Mouse (Mus musculus) ES-Bruce4 (cell line): ENCODE results near the gene Ylpm1. TPM values are rescaled to one million over a fixed set of nuclear protein-coding genes. Genes with fewer than 3 reads are reported as not detected.

Source experiments
- H3K27ac ChIP-seq: 2 replicates; pipeline ENCODE4 v1.5.1; 2012; ENCODE audit warnings: low read length, inconsistent platforms; ENCODE audit not compliant: insufficient read depth
- H3K27me3 ChIP-seq: 2 replicates; pipeline ENCODE4 v1.6.1; 2012; ENCODE audit warnings: mild to moderate bottlenecking, low read length, inconsistent platforms; ENCODE audit not compliant: control insufficient read depth, poor library complexity, insufficient read depth, severe bottlenecking
- H3K36me3 ChIP-seq: 2 replicates; pipeline ENCODE4 v1.6.1; 2012; ENCODE audit warnings: inconsistent platforms, mild to moderate bottlenecking, low read length, moderate library complexity; ENCODE audit not compliant: control insufficient read depth, poor library complexity, insufficient read depth, severe bottlenecking
- H3K4me1 ChIP-seq: one replicate; pipeline ENCODE4 v1.8.1; 2011; ENCODE audit warnings: low read length; ENCODE audit not compliant: control insufficient read depth, insufficient read depth
- H3K4me3 ChIP-seq: 2 replicates; pipeline ENCODE4 v1.5.1; 2011; ENCODE audit warnings: low read depth, mild to moderate bottlenecking, low read length
- H3K9ac ChIP-seq: 2 replicates; pipeline ENCODE4 v1.6.1; 2012; ENCODE audit warnings: low read depth, mild to moderate bottlenecking, inconsistent platforms; ENCODE audit not compliant: poor library complexity, severe bottlenecking
- H3K9me3 ChIP-seq: replicated peaks from 2 replicates; pipeline ENCODE4 v1.6.1; 2012; ENCODE audit warnings: mild to moderate bottlenecking, low read length, inconsistent platforms; ENCODE audit not compliant: control insufficient read depth, poor library complexity, insufficient read depth, severe bottlenecking
- CTCF ChIP-seq: IDR thresholded peaks from one replicate; pipeline ENCODE4 v1.8.1; 2011; ENCODE audit warnings: low read depth, low read length
- EP300 ChIP-seq: IDR thresholded peaks from 2 replicates; pipeline ENCODE4 v1.6.1; 2011; ENCODE audit warnings: low read depth, low read length; ENCODE audit not compliant: insufficient read depth
- POLR2A ChIP-seq: IDR thresholded peaks from one replicate; pipeline ENCODE4 v1.8.1; 2011; ENCODE audit warnings: low read length; ENCODE audit not compliant: insufficient read depth
- polyA plus RNA-seq: library from polyadenylated mRNA; stranded (reverse); fragments of >200 nt; gene quantifications from 2 replicates; pipeline ENCODE4 v1.2.4, GENCODE M21; 2011; ENCODE audit warnings: low read depth; ENCODE audit not compliant: missing spikeins, insufficient read depth, insufficient read length

Ylpm1 gene
- polyA plus RNA-seq, 1 experiment = 105 TPM

GRCm38 (mm10) chr12:85095146-85095545 is 99.0 kb downstream of the Ylpm1 start:
- no peaks in the 10 kb centered on the region for H3K27me3 ChIP-seq
- H3K9ac ChIP-seq = no peak overlapping the region
- H3K27ac ChIP-seq = no peak overlapping the region
- no peaks in the 10 kb centered on the region for H3K4me1 ChIP-seq
- TF ChIP-seq CTCF (no peak), EP300 (no peak), POLR2A (no peak)
- no peaks in the 10 kb centered on the region for H3K36me3 ChIP-seq
- no peak overlapping the region for H3K4me3 ChIP-seq
- no peaks in the 10 kb centered on the region for H3K9me3 ChIP-seq

GRCm38 (mm10) chr12:85095859-85096258 is 99.7 kb downstream of the Ylpm1 start:
- H3K27ac ChIP-seq = no peak overlapping the region
- TF ChIP-seq EP300 (no peak), CTCF (no peak), POLR2A (no peak)
- H3K4me3 ChIP-seq = no peak overlapping the region
- no peaks in the 10 kb centered on the region for H3K9me3 ChIP-seq
- no peak overlapping the region for H3K9ac ChIP-seq
- H3K4me1 ChIP-seq = no peaks in the 10 kb centered on the region
- no peaks in the 10 kb centered on the region for H3K36me3 ChIP-seq
- no peaks in the 10 kb centered on the region for H3K27me3 ChIP-seq

- no peak for TF ChIP-seq CTCF
- TF ChIP-seq POLR2A = no peak
- no peak for TF ChIP-seq EP300
- no peaks in the 10 kb centered on the region for H3K27me3 ChIP-seq
- no peak overlapping the region for H3K4me3 ChIP-seq
- H3K9me3 ChIP-seq = no peaks in the 10 kb centered on the region
- no peak overlapping the region for H3K9ac ChIP-seq
- H3K4me1 ChIP-seq = peaks cover 2% of the 10 kb centered on the region
- no peak overlapping the region for H3K27ac ChIP-seq
- H3K36me3 ChIP-seq = no peaks in the 10 kb centered on the region
Measured at GRCm38 (mm10) chr12:85101001-85101400, 104.9 kb downstream of the Ylpm1 start.

DNA sequence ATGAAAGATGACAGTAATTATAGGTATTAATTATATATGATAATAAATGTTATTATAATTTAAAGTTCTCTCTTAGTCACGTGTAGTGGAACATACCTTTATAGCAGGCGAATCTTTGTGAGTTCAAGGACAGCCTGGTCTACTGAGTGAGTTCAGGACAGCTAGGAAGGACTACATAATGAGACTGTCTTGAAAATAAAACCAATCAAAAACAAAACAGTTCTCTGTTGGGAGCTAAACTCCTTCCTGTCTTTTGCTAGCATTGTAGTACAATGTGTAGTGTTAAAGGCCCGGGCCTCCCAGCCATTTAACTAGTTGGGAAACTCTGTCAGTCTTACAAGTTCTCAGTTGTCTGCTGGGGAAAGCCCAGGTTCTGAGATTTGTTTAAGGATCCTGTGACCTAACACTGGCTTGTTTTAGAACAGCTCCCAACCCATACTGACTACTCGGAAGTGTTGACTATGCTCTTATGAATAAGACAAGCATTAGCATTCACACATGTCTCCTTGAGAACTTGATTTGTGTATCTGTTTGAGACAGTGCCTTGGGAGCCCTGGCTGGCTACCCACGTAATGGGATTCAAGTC is 105.5 kb downstream of the Ylpm1 start:
- Histone ChIP-seq H3K4me3 (no peak overlapping the region), H3K36me3 (no peaks in the 10 kb centered on the region), H3K9me3 (no peaks in the 10 kb centered on the region), H3K27me3 (no peaks in the 10 kb centered on the region), H3K9ac (no peak overlapping the region), H3K4me1 (peaks cover 2% of the 10 kb centered on the region), H3K27ac (no peak overlapping the region)
- no peak for TF ChIP-seq CTCF
- no peak for TF ChIP-seq POLR2A
- no peak for TF ChIP-seq EP300

DNA sequence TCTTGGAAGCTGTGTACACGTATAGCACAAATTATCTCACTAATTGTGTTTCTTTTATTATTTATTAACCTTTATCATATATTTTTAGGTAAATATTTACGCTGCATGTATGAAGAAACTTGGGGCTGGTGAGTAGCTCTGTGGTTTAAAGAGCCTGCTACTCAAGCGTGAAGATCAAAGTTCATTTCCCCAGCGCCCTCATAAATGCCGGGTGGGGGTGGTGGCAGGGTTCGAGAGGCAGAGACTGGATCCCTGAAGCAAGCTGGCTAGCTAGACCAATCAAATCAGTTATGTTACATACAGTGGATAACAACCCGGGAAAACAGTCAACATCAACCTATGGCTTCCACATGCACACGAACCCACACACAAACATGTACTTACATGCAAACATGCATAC is 107.0 kb downstream of the Ylpm1 start:
- H3K27ac ChIP-seq = no peak overlapping the region
- no peak overlapping the region for H3K9ac ChIP-seq
- no peaks in the 10 kb centered on the region for H3K27me3 ChIP-seq
- no peaks in the 10 kb centered on the region for H3K36me3 ChIP-seq
- no peak overlapping the region for H3K4me3 ChIP-seq
- no peaks in the 10 kb centered on the region for H3K9me3 ChIP-seq
- H3K4me1 ChIP-seq = peaks cover 2% of the 10 kb centered on the region
- TF ChIP-seq CTCF (no peak), EP300 (no peak), POLR2A (no peak)

- H3K4me3 ChIP-seq = no peak overlapping the region
- H3K27me3 ChIP-seq = no peaks in the 10 kb centered on the region
- TF ChIP-seq EP300 = no peak
- TF ChIP-seq POLR2A = no peak
- no peak for TF ChIP-seq CTCF
- H3K36me3 ChIP-seq = no peaks in the 10 kb centered on the region
- no peak overlapping the region for H3K27ac ChIP-seq
- peaks cover 2% of the 10 kb centered on the region for H3K4me1 ChIP-seq
- no peak overlapping the region for H3K9ac ChIP-seq
- no peaks in the 10 kb centered on the region for H3K9me3 ChIP-seq
Measured at GRCm38 (mm10) chr12:85104789-85105188, 108.7 kb downstream of the Ylpm1 start.
